Mouse (Mus musculus): Measurements from ENCODE around the gene Ahr. TPM values are rescaled to one million over a fixed set of nuclear protein-coding genes. Genes with fewer than 3 reads are reported as not detected.

Ahr gene
- 10 to 100 TPM; 11.1 to 12.0 TPM for total RNA-seq (2021)
- long read RNA-seq, full-length matches to known transcripts, result 6 of 9 reads
- long read RNA-seq, partial matches to known transcripts, result 0 of 9 reads
- long read RNA-seq, other reads (novel, unspliced or antisense), result 3 of 9 reads

- peak; percentile 77 to 83 for DNase-seq (ENCODE audit: low spot score in 2 of 2)
These were observed at the start of gene Ahr for GRCm38 (mm10) chr12:35534754-35535236. Gene Ahr, minus strand, starts transcription at chr12:35535038.

DNA sequence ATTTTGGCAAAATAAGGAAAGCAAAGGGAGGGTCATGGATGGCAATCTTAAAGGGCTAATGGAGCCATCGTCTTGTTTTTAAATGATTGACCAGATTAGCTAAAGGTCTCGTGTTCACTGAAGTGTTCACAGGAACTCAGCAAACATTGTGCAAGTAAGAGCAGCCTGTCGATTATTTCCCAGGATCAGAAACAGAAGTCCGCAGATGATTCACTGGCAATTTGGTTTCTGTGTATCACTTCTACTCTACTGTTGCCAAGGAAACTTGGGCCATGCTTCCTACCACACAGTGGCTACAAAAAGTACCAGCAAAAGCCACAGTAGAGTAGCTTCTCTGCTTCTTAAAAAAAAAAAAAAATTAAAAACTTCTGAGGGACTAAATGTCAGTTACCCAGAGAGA is 44.0 kb upstream of the Ahr start:
- DNase-seq (ENCODE audit: low spot score in 2 of 2), result no peak

DNA sequence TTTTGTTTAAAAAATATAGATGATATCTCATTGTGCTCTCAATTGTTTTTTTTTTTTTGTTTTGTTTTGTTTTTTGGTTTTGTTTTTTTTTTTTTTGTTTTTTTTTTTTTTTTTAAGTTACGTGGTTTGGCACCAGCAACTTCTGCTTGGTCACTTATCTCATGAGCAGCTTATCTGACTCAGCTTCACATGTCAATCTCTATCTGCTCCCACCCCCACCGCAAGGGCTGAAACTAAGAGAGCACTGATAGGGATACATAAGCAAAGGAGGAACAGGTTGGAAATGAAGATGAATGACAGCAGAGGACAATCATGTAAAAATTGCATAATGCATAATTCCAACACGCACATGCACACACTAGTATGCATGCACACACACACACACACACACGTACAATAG is 41.3 kb upstream of the Ahr start:
- no peak for DNase-seq (ENCODE audit: low spot score in 2 of 2)

DNA sequence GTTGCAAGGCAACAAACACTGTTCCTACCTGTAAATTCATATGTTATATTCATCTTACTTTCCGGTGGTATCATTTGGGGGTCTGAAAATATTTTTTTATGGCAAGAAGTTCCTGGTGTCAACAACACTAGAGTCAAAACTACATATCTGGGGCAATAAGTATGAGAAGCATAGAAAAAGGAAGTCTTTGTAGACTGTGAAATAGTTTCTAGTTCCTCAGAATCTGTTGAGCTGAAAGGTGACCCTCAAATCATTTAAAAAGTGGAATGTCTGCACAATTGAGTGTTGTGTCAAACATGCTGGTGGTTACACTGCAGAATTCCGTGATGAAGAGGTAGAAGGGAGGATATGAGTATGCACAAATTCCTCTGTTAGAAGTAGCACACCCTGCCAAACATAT is 38.9 kb upstream of the Ahr start:
- DNase-seq (ENCODE audit: low spot score in 2 of 2), result no peak

- DNase-seq (ENCODE audit: low spot score in 2 of 2), result no peak
These were observed 28.0 kb upstream of the Ahr start for GRCm38 (mm10) chr12:35562826-35563225.

- DNase-seq (ENCODE audit: low spot score in 2 of 2), result no peak
These were observed 24.0 kb upstream of the Ahr start for GRCm38 (mm10) chr12:35558868-35559267.

- no peak for DNase-seq (ENCODE audit: low spot score in 2 of 2)
These were observed 21.1 kb upstream of the Ahr start for GRCm38 (mm10) chr12:35555925-35556324.

GRCm38 (mm10) chr12:35554309-35554708 is 19.5 kb upstream of the Ahr start:
- no peak for DNase-seq (ENCODE audit: low spot score in 2 of 2)

DNA sequence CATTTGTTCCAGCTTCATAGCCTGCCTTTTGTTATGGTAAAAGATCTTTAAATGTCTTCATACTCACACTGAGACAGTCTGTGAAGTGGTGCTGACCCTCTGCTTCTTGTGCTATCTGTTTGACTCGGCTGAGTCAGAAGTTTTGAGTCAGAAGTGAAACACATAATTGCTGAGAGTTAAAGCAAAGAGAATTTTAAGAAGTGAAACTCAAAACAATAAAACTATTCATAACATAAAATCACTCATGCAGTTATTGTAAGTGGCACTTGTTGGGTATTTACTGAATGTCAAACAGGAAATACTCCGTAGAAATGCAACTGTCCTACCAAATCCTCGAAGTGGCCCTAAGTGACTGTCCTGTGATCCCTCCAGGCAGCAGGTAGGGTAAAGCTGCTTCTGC is 18.3 kb upstream of the Ahr start:
- no peak for DNase-seq (ENCODE audit: low spot score in 2 of 2)

GRCm38 (mm10) chr12:35550299-35550698 is 15.5 kb upstream of the Ahr start:
- DNase-seq (ENCODE audit: low spot score in 2 of 2), result no peak

DNA sequence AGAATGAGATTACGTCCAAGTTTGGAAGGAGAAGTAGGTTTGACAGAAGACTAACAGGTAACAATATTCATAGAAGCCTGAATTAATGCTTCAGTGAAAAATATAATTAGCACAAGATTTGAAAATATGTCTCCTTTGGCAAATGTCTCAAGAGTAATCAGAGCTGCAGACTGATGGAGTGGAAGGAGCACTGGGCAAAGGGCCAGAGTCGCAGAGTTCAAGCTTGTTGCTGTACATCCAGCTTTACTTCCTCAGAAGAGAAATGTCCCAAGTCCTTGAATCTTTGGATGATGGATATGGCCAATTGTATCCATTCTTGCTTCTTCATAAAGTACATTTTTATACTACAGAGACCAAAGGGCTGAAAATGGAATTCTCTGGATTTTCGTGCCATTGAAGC is 8.0 kb upstream of the Ahr start:
- no peak for DNase-seq (ENCODE audit: low spot score in 2 of 2)

- DNase-seq (ENCODE audit: low spot score in 2 of 2), result no peak
These were observed 4.0 kb upstream of the Ahr start for GRCm38 (mm10) chr12:35538843-35539242.

DNA sequence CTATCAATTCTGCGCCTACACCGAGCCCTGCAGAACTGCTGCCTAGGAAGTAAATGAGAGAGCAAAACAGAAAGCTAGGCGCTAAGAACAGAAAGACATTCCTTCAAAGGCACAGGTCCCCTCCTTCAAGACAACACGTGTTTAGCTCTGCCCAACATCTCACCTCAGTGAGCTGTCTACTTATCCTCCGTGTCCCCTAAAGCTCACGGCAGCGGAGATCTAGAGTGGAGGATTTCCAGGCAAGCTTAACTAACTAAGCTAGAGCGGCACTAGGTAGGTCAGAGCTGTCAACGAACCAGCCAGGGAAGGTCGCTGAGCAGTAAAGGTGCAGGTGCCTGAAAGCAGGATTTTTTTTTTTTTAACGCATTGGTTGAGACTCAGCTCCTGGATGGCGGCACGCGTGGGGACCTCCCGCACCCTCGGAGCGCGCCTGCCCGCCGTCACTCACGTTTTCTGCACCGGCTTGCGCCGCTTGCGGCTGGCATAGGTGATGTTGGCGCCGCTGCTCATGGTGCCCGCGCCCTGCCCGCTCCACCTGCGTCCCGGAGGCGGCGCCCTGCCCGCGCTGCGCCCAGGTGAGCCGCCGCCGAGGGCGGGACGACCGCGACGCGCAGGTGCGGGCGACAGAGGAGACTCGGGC is 604 bp downstream of the Ahr start:
- DNase-seq (ENCODE audit: low spot score in 2 of 2), result peak in 1 of 2 experiments; percentile 19

DNA sequence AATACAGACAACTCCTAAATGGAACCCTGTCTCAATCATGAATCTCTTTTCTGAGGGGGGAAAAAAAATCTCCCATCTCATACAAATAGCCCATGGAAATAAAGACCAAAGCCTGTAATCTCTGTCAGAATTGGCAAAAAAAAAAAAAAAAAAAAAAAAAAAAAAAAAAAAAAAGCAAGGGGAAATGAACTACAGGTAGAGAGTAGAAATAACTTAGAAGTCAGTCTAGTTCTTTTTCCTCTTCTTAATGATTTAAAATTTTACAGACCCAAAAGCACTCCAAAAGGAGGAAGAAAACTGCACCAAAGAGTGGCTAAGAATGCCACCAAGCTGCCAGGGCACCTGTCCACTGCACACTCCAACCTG is 1.1 kb downstream of the Ahr start:
- no peak for DNase-seq (ENCODE audit: low spot score in 2 of 2)

DNA sequence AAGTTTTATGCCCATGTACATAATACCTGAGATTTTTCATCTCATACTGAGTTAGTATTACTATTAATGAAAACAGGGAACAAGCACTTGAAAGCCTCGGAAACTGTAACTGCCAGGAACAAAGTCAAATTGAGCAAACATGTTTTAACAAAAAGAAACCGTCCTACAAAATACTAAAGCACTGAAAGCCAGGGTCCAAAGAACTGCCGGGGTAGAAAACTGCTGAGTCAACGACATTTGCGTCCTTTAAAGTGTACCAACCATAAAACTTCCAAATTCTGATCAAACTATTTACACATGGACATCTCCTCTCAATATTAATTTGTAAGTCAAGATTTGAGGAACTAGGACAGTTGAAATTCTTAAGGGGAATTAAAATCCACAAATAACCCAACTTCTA is 1.7 kb downstream of the Ahr start:
- DNase-seq (ENCODE audit: low spot score in 2 of 2), result no peak

- peak; percentile 80 to 81 for DNase-seq (ENCODE audit: low spot score in 2 of 2)
These were observed 2.7 kb downstream of the Ahr start for GRCm38 (mm10) chr12:35532151-35532550.

DNA sequence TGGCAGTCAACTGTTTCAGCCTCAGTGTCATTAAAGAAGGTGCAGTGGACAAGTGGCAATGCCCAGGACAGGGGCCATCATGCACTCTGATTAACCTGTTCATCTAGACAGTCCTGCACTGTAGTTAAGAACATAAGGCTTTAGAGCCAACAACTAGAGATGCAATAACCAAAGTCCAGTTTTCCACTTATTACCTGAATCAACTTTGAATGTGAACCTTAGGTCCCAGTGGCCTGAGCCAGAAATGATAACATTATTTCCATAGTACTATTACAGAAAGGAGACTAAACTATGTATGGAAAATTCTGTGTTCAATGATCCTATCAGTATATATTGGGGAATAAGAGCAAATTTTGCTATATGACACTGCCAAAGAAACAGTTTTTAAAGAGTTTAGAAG is 4.3 kb downstream of the Ahr start:
- DNase-seq (ENCODE audit: low spot score in 2 of 2), result no peak

DNA sequence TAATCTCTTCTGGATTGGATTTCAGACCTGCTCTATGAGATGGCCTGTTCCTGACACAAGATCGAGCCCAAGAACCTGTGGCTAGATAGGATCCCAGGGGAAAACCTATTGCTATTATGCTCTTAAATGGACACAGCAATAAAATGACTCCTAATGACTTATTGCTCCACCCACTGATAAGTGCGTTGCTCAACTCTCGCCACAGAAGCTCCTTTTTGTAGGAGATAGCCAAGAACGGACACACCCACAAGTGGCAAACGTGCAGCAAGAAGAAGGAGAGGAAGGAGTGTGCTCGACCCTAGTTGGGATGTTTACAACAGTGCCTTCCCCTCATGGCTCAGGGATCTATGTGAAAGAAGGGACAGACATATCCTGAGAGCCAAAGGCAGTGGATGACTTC is 7.4 kb downstream of the Ahr start:
- DNase-seq (ENCODE audit: low spot score in 2 of 2), result no peak

DNA sequence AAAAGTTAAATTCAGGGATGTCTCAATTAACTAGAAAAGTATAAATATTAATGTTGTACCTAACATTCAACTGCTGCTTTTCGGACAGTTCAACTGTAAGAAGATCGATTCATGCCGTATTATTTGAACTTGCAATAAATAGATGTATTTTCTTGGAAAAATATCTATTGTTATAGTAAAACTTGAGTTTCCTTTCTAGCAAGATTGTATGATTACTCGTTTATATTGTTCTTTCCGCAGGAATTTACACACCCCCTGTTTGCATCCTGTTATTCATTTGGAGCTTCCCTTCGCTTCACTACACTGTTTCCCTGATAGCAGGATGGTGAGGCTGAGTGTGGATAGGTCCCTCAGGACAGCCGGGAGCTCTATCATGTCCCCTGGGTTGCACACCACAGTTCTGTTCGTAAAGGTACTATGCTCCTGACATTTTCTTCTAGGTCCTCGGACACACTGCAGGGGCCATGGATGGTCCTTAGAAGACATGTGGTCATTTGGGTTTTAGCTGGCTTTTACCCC is 12.2 kb downstream of the Ahr start:
- no peak for DNase-seq (ENCODE audit: low spot score in 2 of 2)

- no peak for DNase-seq (ENCODE audit: low spot score in 2 of 2)
These were observed 19.2 kb downstream of the Ahr start for GRCm38 (mm10) chr12:35515621-35516020.

- no peak for DNase-seq (ENCODE audit: low spot score in 2 of 2)
These were observed 20.2 kb downstream of the Ahr start for GRCm38 (mm10) chr12:35514671-35515070.

GRCm38 (mm10) chr12:35510711-35511110 is 24.1 kb downstream of the Ahr start:
- DNase-seq (ENCODE audit: low spot score in 2 of 2), result no peak

- DNase-seq (ENCODE audit: low spot score in 2 of 2), result no peak
These were observed 28.5 kb downstream of the Ahr start for GRCm38 (mm10) chr12:35506383-35506782.
